Mouse (Mus musculus) MEL (cell line): ENCODE measurements around the gene Tbc1d14. TPM values are rescaled to one million over a fixed set of nuclear protein-coding genes. Genes with fewer than 3 reads are reported as not detected.

Source experiments
- DNase-seq: peaks from one replicate; pipeline ENCODE4 v3.0.0; 2011; ENCODE audit warnings: low read depth, low spot score
- H3K27ac ChIP-seq: 2 replicates; pipeline ENCODE4 v1.5.1; 2012; ENCODE audit warnings: low read depth, mild to moderate bottlenecking, control low read depth, low read length, moderate library complexity; ENCODE audit not compliant: control insufficient read depth
- H3K27me3 ChIP-seq, 2 experiments: fragments of 150-350 bp in 1 of 2; sonication (generic) in 1 of 2; 2 replicates each; pipeline ENCODE4 v1.6.1; 2012; ENCODE audit warnings: low read length in 2 of 2, mild to moderate bottlenecking in 2 of 2, improper control_type of control experiment in 1 of 2, moderate library complexity in 1 of 2; ENCODE audit not compliant: insufficient read depth in 2 of 2, control insufficient read depth in 1 of 2
- H3K36me3 ChIP-seq, 2 experiments: 2 replicates each; pipeline ENCODE4 v1.6.1; 2012 to 2014; ENCODE audit warnings: low read length in 2 of 2, improper control_type of control experiment in 1 of 2, inconsistent platforms in 1 of 2, mild to moderate bottlenecking in 1 of 2; ENCODE audit not compliant: insufficient read depth in 2 of 2, control insufficient read depth in 1 of 2
- H3K4me1 ChIP-seq, 2 experiments: fragments of 150-350 bp in 1 of 2; sonication (generic) in 1 of 2; 2 replicates each; pipeline ENCODE4 v1.6.1; 2012; ENCODE audit warnings: low read length in 2 of 2, improper control_type of control experiment in 1 of 2, mild to moderate bottlenecking in 1 of 2; ENCODE audit not compliant: insufficient read depth in 2 of 2, control insufficient read depth in 1 of 2
- H3K4me3 ChIP-seq, 2 experiments: fragments of 150-350 bp in 1 of 2; sonication (generic) in 1 of 2; 2 replicates each; pipeline ENCODE4 v1.5.1; 2012; ENCODE audit warnings: low read depth in 2 of 2, low read length in 2 of 2, mild to moderate bottlenecking in 2 of 2, moderate library complexity in 2 of 2, control low read depth in 1 of 2, improper control_type of control experiment in 1 of 2; ENCODE audit not compliant: control insufficient read depth in 1 of 2, insufficient read depth in 1 of 2
- H3K79me2 ChIP-seq: 2 replicates; pipeline ENCODE4 v1.6.1; 2012; ENCODE audit warnings: mild to moderate bottlenecking, low read length, moderate library complexity; ENCODE audit not compliant: control insufficient read depth, poor library complexity, insufficient read depth
- H3K9ac ChIP-seq: 2 replicates; pipeline ENCODE4 v1.6.1; 2012; ENCODE audit warnings: low read depth, mild to moderate bottlenecking, control low read depth, low read length, moderate library complexity; ENCODE audit not compliant: control insufficient read depth, poor library complexity, severe bottlenecking
- H3K9me3 ChIP-seq: fragments of 150-350 bp; sonication (generic); replicated peaks from 2 replicates; pipeline ENCODE4 v1.6.1; 2012; ENCODE audit warnings: mild to moderate bottlenecking, low read length, improper control_type of control experiment, moderate library complexity; ENCODE audit not compliant: insufficient read depth
- CHD1 ChIP-seq: IDR thresholded peaks from 2 replicates; pipeline ENCODE4 v1.6.1; 2012; ENCODE audit warnings: low read depth, mild to moderate bottlenecking, inconsistent platforms, low read length, improper control_type of control experiment
- CTCF ChIP-seq, 3 experiments: IDR thresholded peaks in 2 of 3; conservative IDR thresholded peaks in 1 of 3; 2 replicates each; pipeline ENCODE4 v1.5.1; 2011 to 2012; ENCODE audit warnings: low read length in 3 of 3, low read depth in 2 of 3, mild to moderate bottlenecking in 2 of 3, improper control_type of control experiment in 1 of 3, inconsistent platforms in 1 of 3, mixed read lengths in 1 of 3, moderate library complexity in 1 of 3; ENCODE audit not compliant: control insufficient read depth in 1 of 3, insufficient read depth in 1 of 3, poor library complexity in 1 of 3, severe bottlenecking in 1 of 3
- E2F4 ChIP-seq: IDR thresholded peaks from 2 replicates; pipeline ENCODE4 v1.6.1; 2011; ENCODE audit warnings: low read depth, low read length, improper control_type of control experiment, borderline replicate concordance
- ELF1 ChIP-seq: IDR thresholded peaks from 2 replicates; pipeline ENCODE4 v1.6.1; 2014; ENCODE audit warnings: low read depth, mild to moderate bottlenecking, inconsistent platforms, low read length, improper control_type of control experiment, moderate library complexity
- ETS1 ChIP-seq: IDR thresholded peaks from 2 replicates; pipeline ENCODE4 v1.6.1; 2012; ENCODE audit warnings: low read depth, mild to moderate bottlenecking, inconsistent platforms, low read length, improper control_type of control experiment, moderate library complexity
- GABPA ChIP-seq: IDR thresholded peaks from 2 replicates; pipeline ENCODE4 v1.6.1; 2012; ENCODE audit warnings: low read depth, mild to moderate bottlenecking, inconsistent platforms, low read length, improper control_type of control experiment, moderate library complexity
- GATA1 ChIP-seq: IDR thresholded peaks from 2 replicates; pipeline ENCODE4 v1.6.1; 2011; ENCODE audit warnings: low read depth, low read length, improper control_type of control experiment
- MAFK ChIP-seq: IDR thresholded peaks from 2 replicates; pipeline ENCODE4 v1.6.1; 2011; ENCODE audit warnings: low read depth, mild to moderate bottlenecking, low read length, improper control_type of control experiment, borderline replicate concordance
- MAX ChIP-seq: IDR thresholded peaks from 2 replicates; pipeline ENCODE4 v1.6.1; 2011; ENCODE audit warnings: low read length, improper control_type of control experiment
- MEF2A ChIP-seq: IDR thresholded peaks from 2 replicates; pipeline ENCODE4 v1.6.1; 2014; ENCODE audit warnings: low read depth, mild to moderate bottlenecking, inconsistent platforms, low read length, improper control_type of control experiment; ENCODE audit not compliant: poor library complexity, insufficient replicate concordance, severe bottlenecking; ENCODE audit errors: extremely low read depth
- MYB ChIP-seq: IDR thresholded peaks from 2 replicates; pipeline ENCODE4 v1.6.1; 2011; ENCODE audit warnings: mild to moderate bottlenecking, low read depth, low read length, improper control_type of control experiment
- NRF1 ChIP-seq: IDR thresholded peaks from 2 replicates; pipeline ENCODE4 v1.6.1; 2014; ENCODE audit warnings: low read depth, mild to moderate bottlenecking, inconsistent platforms, low read length, improper control_type of control experiment, moderate library complexity; ENCODE audit not compliant: poor library complexity, insufficient read depth, severe bottlenecking
- POLR2A ChIP-seq, 2 experiments: IDR thresholded peaks; 2 replicates each; pipeline ENCODE4 v1.6.1; 2011 to 2012; ENCODE audit warnings: low read length in 2 of 2, mild to moderate bottlenecking in 2 of 2, control low read depth in 1 of 2, improper control_type of control experiment in 1 of 2, low read depth in 1 of 2, moderate library complexity in 1 of 2; ENCODE audit not compliant: control insufficient read depth in 1 of 2, insufficient read depth in 1 of 2, poor library complexity in 1 of 2
- POLR2AphosphoS2 ChIP-seq: IDR thresholded peaks from 2 replicates; pipeline ENCODE4 v1.6.1; 2011; ENCODE audit warnings: low read length, improper control_type of control experiment
- RCOR1 ChIP-seq: IDR thresholded peaks from 2 replicates; pipeline ENCODE4 v1.6.1; 2012; ENCODE audit warnings: low read depth, mild to moderate bottlenecking, inconsistent platforms, low read length, improper control_type of control experiment
- SIN3A ChIP-seq: IDR thresholded peaks from 2 replicates; pipeline ENCODE4 v1.6.1; 2012; ENCODE audit warnings: low read length, improper control_type of control experiment, inconsistent platforms
- TBP ChIP-seq: IDR thresholded peaks from 2 replicates; pipeline ENCODE4 v1.8.0; 2011; ENCODE audit warnings: low read depth, low read length, improper control_type of control experiment
- USF1 ChIP-seq: IDR thresholded peaks from 2 replicates; pipeline ENCODE4 v1.6.1; 2014; ENCODE audit warnings: low read depth, mild to moderate bottlenecking, inconsistent platforms, low read length, improper control_type of control experiment, moderate library complexity
- ZC3H11A ChIP-seq: IDR thresholded peaks from 2 replicates; pipeline ENCODE4 v1.6.1; 2012; ENCODE audit warnings: low read depth, mild to moderate bottlenecking, inconsistent platforms, low read length, improper control_type of control experiment
- polyA plus RNA-seq, 2 experiments: library from polyadenylated mRNA; stranded (reverse) in 1 of 2; unstranded in 1 of 2; fragments of >175 nt in 1 of 2; fragments of >200 nt in 1 of 2; gene quantifications; 2 replicates each; pipeline versions ENCODE4 v1.2.1 to v1.2.4; 2012; ENCODE audit warnings: low replicate concordance in 2 of 2, low read depth in 1 of 2; ENCODE audit not compliant: insufficient read length in 2 of 2, insufficient read depth in 1 of 2, missing spikeins in 1 of 2
- total RNA-seq: library from RNA; depleted of rRNA; stranded (reverse); fragments of 300-350 nt; gene quantifications from 2 replicates; pipeline ENCODE4 v1.2.3, GENCODE M21; 2012; rRNA removed

Gene Tbc1d14
- 7.3 and 9.6 TPM in 2 replicates for total RNA-seq
- 10 to 100 TPM in 1 of 2 experiments, not detected in 1; 35.6 TPM for polyA plus RNA-seq

GRCm38 (mm10) chr5:36593176-36593575 is at the start of gene Tbc1d14:
Tbc1d14 (minus strand) TSS chr5:36593276.
- Histone ChIP-seq H3K4me1 (peaks cover 0 to 29% of the 10 kb centered on the region in 2 experiments), H3K79me2 (no peaks in the 10 kb centered on the region)
- DNase-seq, result no peak

GRCm38 (mm10) chr5:36625612-36626011 is 32.5 kb upstream of the Tbc1d14 start:
- no peak for DNase-seq
- H3K4me1 ChIP-seq, result peaks cover 8 to 11% of the 10 kb centered on the region in 2 experiments
- H3K9me3 ChIP-seq, result no peaks in the 10 kb centered on the region
- no peak overlapping the region for H3K9ac ChIP-seq
- TF ChIP-seq POLR2A (IDR thresholded peaks at IDR 0.05; ENCODE audit: control insufficient read depth in 1 of 2, insufficient read depth in 1 of 2, low read depth in 1 of 2, low read length in 2 of 2, poor library complexity in 1 of 2) (no peak), GABPA (no peak), USF1 (no peak), GATA1 (no peak), CHD1 (no peak), RCOR1 (no peak), NRF1 (no peak)
- TF ChIP-seq, all 39 proteins: peak for 0
- H3K4me3 ChIP-seq, result no peak overlapping the region
- H3K27me3 ChIP-seq, result no peaks in the 10 kb centered on the region
- H3K36me3 ChIP-seq, result peaks cover 11 to 12% of the 10 kb centered on the region in 2 experiments
- no peaks in the 10 kb centered on the region; the same call in 1 of the 2 replicates for H3K79me2 ChIP-seq
- no peak overlapping the region for H3K27ac ChIP-seq

More at GRCm38 (mm10) chr5:36593176-36593575, at the start of gene Tbc1d14:
- no peak for TF ChIP-seq ZC3H11A
- TF ChIP-seq E2F4, result no peak
- TF ChIP-seq USF1, result no peak
- no peak for TF ChIP-seq POLR2A (IDR thresholded peaks at IDR 0.05; ENCODE audit: control insufficient read depth in 1 of 2, insufficient read depth in 1 of 2, low read depth in 1 of 2, low read length in 2 of 2, poor library complexity in 1 of 2)
- no peak for TF ChIP-seq MYB
- TF ChIP-seq CHD1, result no peak
- no peak for TF ChIP-seq ETS1
- TF ChIP-seq TBP, result no peak
- no peak for TF ChIP-seq ELF1
- TF ChIP-seq SIN3A, result no peak
- no peak for TF ChIP-seq MEF2A
- TF ChIP-seq CTCF (IDR thresholded peaks at IDR 0.05 in 2 of 3, conservative IDR thresholded peaks at IDR 0.05 in 1 of 3; ENCODE audit: control insufficient read depth in 1 of 3, insufficient read depth in 1 of 3, low read depth in 2 of 3, low read length in 3 of 3, poor library complexity in 1 of 3, severe bottlenecking in 1 of 3), result no peak
- TF ChIP-seq NRF1, result no peak
- no peak for TF ChIP-seq MAFK
- no peak for TF ChIP-seq POLR2AphosphoS2
- TF ChIP-seq MAX, result no peak
- Histone ChIP-seq H3K27me3 (peaks cover 0 to 1% of the 10 kb centered on the region in 2 experiments; a peak in 2 of 4 replicates), H3K9ac (no peak within 1 kb of the TSS), H3K4me3 (no peak within 1 kb of the TSS), H3K9me3 (no peaks in the 10 kb centered on the region), H3K36me3 (peaks cover 0 to 22% of the 10 kb centered on the region in 2 experiments; a peak in 2 of 4 replicates), H3K27ac (no peak within 1 kb of the TSS)
